Mouse (Mus musculus): ENCODE results near the gene Camk1d.

The Camk1d gene

GRCm38 (mm10) chr2:5324806-5325205, 389.5 kb downstream of the Camk1d start:
- no peak for DNase-seq (ENCODE audit: low read depth, low spot score)

GRCm38 (mm10) chr2:5321660-5322295, 392.5 kb downstream of the Camk1d start:
- DNase-seq (ENCODE audit: low read depth, low spot score), result no peak

GRCm38 (mm10) chr2:5319138-5319537, 395.2 kb downstream of the Camk1d start:
- DNase-seq (ENCODE audit: low read depth, low spot score), result no peak

- DNase-seq (ENCODE audit: low read depth, low spot score), result no peak
Measured at GRCm38 (mm10) chr2:5316763-5317162, 397.6 kb downstream of the Camk1d start.

GRCm38 (mm10) chr2:5316217-5316616, 398.1 kb downstream of the Camk1d start:
- no peak for DNase-seq (ENCODE audit: low read depth, low spot score)

- DNase-seq (ENCODE audit: low read depth, low spot score), result no peak
Measured at GRCm38 (mm10) chr2:5315291-5315828, 399.0 kb downstream of the Camk1d start.

- DNase-seq (ENCODE audit: low read depth, low spot score), result no peak
Measured at GRCm38 (mm10) chr2:5314530-5315166, 399.7 kb downstream of the Camk1d start.

GRCm38 (mm10) chr2:5305156-5305555, 409.2 kb downstream of the Camk1d start:
- no peak for DNase-seq (ENCODE audit: low read depth, low spot score)

GRCm38 (mm10) chr2:5304451-5304850, 409.9 kb downstream of the Camk1d start:
- DNase-seq (ENCODE audit: low read depth, low spot score), result no peak

GRCm38 (mm10) chr2:5301286-5301685, 413.0 kb downstream of the Camk1d start:
- DNase-seq (ENCODE audit: low read depth, low spot score), result no peak

- DNase-seq (ENCODE audit: low read depth, low spot score), result no peak
Measured at GRCm38 (mm10) chr2:5298071-5298470, 416.2 kb downstream of the Camk1d start.

GRCm38 (mm10) chr2:5296749-5297545, 417.4 kb downstream of the Camk1d start:
- DNase-seq (ENCODE audit: low read depth, low spot score), result no peak

- DNase-seq (ENCODE audit: low read depth, low spot score), result no peak
Measured at GRCm38 (mm10) chr2:5295098-5295497, 419.2 kb downstream of the Camk1d start.

GRCm38 (mm10) chr2:5294451-5294850, 419.9 kb downstream of the Camk1d start:
- no peak for DNase-seq (ENCODE audit: low read depth, low spot score)

- DNase-seq (ENCODE audit: low read depth, low spot score), result no peak
Measured at GRCm38 (mm10) chr2:5288593-5288992, 425.7 kb downstream of the Camk1d start.

GRCm38 (mm10) chr2:5287044-5287380, 427.3 kb downstream of the Camk1d start:
- DNase-seq (ENCODE audit: low read depth, low spot score), result no peak

GRCm38 (mm10) chr2:5286189-5287043, 427.9 kb downstream of the Camk1d start:
- DNase-seq (ENCODE audit: low read depth, low spot score), result no peak

- DNase-seq (ENCODE audit: low read depth, low spot score), result no peak
Measured at GRCm38 (mm10) chr2:5284351-5284750, 430.0 kb downstream of the Camk1d start.

GRCm38 (mm10) chr2:5282623-5283022, 431.7 kb downstream of the Camk1d start:
- DNase-seq (ENCODE audit: low read depth, low spot score), result no peak

GRCm38 (mm10) chr2:5267980-5268379, 446.3 kb downstream of the Camk1d start:
- no peak for DNase-seq (ENCODE audit: low read depth, low spot score)

GRCm38 (mm10) chr2:5262279-5262678, 452.0 kb downstream of the Camk1d start:
- peak; percentile 26 for DNase-seq (ENCODE audit: low read depth, low spot score)

- no peak for DNase-seq (ENCODE audit: low read depth, low spot score)
Measured at GRCm38 (mm10) chr2:5258250-5258649, 456.1 kb downstream of the Camk1d start.

All from brain, embryonic 18.5 days (tissue).